Mouse (Mus musculus) frontal cortex, postnatal 25 days (tissue): Measurements from ENCODE around the gene Speer4b.
"Not testable (repeated sequence)": the region's sequence is repeated elsewhere in the genome, so short reads cannot be mapped to it uniquely, and the experiment has no call there.

Source experiments
- DNase-seq, 2 experiments: peaks; one replicate each; pipeline ENCODE4 v3.0.0; 2022; ENCODE audit warnings: low spot score in 2 of 2

Gene Speer4b

GRCm38 (mm10) chr5:27501338-27501737 lies at the start of gene Speer4b:
TSS of gene Speer4b (minus strand) at chr5:27501438.
- not testable (repeated sequence) for DNase-seq

- DNase-seq: no peak
These were observed 48.1 kb upstream of the Speer4b start for GRCm38 (mm10) chr5:27549291-27549690.

GRCm38 (mm10) chr5:27544816-27545270 lies 43.6 kb upstream of the Speer4b start:
- DNase-seq: no peak

- DNase-seq: no peak
These were observed 25.7 kb upstream of the Speer4b start for GRCm38 (mm10) chr5:27526906-27527305.

- DNase-seq: no peak
These were observed 17.5 kb upstream of the Speer4b start for GRCm38 (mm10) chr5:27518716-27519115.

- DNase-seq: no peak
These were observed 10.3 kb downstream of the Speer4b start for GRCm38 (mm10) chr5:27490942-27491341.

GRCm38 (mm10) chr5:27486138-27486537 lies 15.1 kb downstream of the Speer4b start:
- DNase-seq: no peak

GRCm38 (mm10) chr5:27481706-27482105 lies 19.5 kb downstream of the Speer4b start:
- DNase-seq: no peak

GRCm38 (mm10) chr5:27474964-27475465 lies 26.2 kb downstream of the Speer4b start:
- DNase-seq: no peak

- DNase-seq: no peak
These were observed 43.6 kb downstream of the Speer4b start for GRCm38 (mm10) chr5:27457686-27458085.

GRCm38 (mm10) chr5:27456981-27457380 lies 44.3 kb downstream of the Speer4b start:
- DNase-seq: no peak

GRCm38 (mm10) chr5:27454386-27454785 lies 46.9 kb downstream of the Speer4b start:
- no peak for DNase-seq

GRCm38 (mm10) chr5:27453201-27453845 lies 47.9 kb downstream of the Speer4b start:
- no peak for DNase-seq
